Mouse (Mus musculus) gastrocnemius, postnatal 14 days (tissue): Measurements from ENCODE around the gene Dhx37. TPM values are rescaled to one million over a fixed set of nuclear protein-coding genes. Genes with fewer than 3 reads are reported as not detected.

Experiments
- DNase-seq: peaks from one replicate; pipeline ENCODE4 v3.0.0; 2021; ENCODE audit warnings: mixed read lengths
- intact Hi-C: fragments of 180-260 bp; cut with DNase I; formaldehyde crosslinking; loops from one replicate; pipeline ENCODE4 v1.15.1; 2025; ENCODE audit warnings: low total_unique reads
- long read RNA-seq, 2 experiments: library from polyadenylated mRNA; stranded (forward); transcript quantifications; one replicate each; pipeline ENCODE4 v2.0.0; 2021
- total RNA-seq, 2 experiments: library from RNA; stranded (reverse); gene quantifications; 2 replicates each; pipeline ENCODE4 v1.2.3; 2021

Gene Dhx37
- total RNA-seq, result 1 to 10 TPM; 3.6 to 4.0 TPM
- long read RNA-seq, experiment 1, full-length matches to known transcripts, result 3 of 3 reads
- long read RNA-seq, experiment 1, partial matches to known transcripts, result 0 of 3 reads
- long read RNA-seq, experiment 1, other reads (novel, unspliced or antisense), result 0 of 3 reads
- long read RNA-seq, experiment 2, full-length matches to known transcripts, result 7 of 10 reads
- long read RNA-seq, experiment 2, partial matches to known transcripts, result 1 of 10 reads
- long read RNA-seq, experiment 2, other reads (novel, unspliced or antisense), result 2 of 10 reads

DNA sequence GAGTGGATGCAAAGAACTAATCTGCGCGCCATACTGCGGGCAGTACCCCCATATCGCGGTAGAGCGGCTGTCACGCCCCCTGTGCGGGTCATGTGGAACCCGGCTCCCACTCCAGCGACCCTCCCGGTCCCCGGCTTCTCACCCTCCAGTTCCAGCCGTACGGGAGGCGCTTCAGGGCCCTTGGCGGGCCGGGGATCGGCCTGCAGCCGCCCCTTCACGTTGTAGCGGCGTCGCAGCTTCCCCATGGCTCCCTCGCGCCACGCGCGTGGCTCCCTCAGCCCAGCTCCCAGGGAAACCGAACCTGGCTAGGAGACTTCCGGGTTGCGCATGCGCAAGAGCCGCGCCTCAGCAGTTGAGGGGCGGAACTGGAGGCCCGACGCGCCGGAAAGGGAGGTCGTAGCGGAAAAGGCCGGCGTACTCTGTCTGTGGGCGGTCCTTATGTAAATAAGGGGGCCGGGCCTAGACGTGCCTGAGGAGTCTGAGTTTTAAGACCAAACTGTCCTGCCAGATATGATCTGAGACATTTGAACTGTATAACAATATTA is at the start of gene Dhx37:
TSS of gene Dhx37 (minus strand) at position 329 of the 545 bp plus-strand sequence.
- DNase-seq, result peak; percentile 96
- intact Hi-C loops, result no loop called here

DNA sequence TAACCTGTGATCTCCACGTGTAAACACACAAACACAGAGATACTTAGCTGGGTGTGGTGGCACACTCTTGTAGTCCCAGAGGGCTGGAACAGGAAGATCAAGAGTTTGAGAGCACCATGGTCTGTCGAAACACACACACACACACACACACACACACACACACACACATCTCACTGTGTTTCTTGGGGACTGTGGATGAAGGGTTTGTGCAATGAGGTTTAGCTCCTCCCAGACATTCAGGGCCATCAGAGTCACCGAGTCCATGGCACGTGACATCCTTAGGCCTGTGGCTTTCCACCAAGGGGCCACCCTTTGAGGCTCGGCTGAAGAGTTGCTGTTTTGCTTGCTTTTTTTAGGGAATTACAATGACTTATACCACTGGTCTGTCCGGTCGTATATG is 48.6 kb upstream of the Dhx37 start:
- DNase-seq, result no peak
- intact Hi-C loops, result no loop called here

DNA sequence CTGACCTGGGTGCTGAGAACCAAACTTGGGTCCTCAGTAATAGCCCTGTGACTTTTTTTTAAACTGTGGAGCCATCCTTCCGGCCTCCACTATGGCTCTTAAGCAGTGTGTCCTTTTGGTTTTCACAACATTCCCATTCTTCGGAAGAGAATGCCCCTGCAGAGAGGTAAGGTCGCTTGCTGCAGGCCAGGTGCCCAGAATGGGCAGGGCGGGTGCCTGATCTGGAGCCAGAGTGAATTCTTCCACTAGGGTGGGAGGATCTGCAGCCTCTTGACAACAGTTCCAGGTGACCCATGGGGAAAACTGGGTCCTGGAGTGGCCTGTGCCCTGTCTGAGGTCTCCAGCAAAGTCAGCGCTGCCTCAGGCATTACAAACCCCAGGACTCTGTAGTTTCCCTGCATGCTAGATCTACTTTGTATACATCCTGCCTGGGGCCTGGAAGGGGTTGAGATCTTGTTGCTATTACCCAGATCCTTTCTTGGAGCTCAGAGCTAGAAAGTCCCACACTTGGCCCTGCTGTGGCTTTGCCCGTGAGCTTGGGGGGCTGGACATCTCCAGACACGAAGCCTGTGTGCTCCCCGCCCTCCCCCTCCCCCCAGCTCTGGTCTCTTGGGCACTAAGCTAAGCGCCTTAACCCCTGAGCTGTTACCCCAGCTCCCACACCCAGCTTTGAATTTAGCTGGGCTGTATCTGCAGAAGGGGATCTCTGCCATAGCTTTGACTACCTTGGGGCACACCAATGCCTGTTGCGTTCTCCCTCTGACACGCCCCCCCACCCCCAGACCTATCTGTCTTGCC is 46.7 kb upstream of the Dhx37 start:
- intact Hi-C loops, result no loop called here
- no peak for DNase-seq

DNA sequence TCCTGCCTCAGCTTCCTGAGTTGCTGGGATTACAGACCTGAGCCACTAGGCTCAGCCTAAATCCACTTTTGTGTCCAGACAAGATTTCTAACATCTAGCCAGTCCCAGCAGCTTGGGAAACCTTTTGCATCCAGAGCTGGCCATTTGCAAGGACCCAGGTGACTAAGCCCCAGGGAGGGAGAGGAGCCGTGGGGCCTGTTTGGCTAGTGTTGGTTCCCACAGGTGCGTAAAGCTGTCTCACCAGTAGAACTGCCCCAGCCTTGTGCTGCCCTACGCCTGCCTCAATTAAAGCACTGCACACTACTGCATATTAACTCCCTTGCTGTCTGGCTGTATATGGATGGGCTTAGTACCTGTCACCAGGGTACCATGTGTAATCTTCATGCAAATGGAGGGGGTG is 45.5 kb upstream of the Dhx37 start:
- no peak for DNase-seq
- intact Hi-C loops, result no loop called here

DNA sequence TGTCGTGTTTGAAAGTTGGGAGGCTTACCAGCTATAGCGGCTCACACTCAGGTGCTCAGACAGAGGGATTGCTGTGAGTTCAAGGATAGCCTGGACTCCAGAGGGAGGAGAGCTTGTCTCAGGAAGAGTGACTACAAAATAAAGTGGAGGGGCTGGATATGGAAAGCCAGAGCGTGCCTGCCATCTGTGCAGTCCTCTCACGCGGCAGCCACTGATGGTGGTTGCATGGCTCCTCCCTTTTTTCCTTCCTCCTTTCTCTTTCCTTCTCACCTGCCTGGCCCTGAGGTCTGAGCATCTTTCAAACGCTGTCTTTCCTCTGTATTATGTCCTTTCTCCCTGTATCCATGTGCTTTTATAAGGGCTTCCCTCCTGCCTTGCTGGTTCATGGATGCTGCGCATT is 44.1 kb upstream of the Dhx37 start:
- intact Hi-C loops, result no loop called here
- no peak for DNase-seq

DNA sequence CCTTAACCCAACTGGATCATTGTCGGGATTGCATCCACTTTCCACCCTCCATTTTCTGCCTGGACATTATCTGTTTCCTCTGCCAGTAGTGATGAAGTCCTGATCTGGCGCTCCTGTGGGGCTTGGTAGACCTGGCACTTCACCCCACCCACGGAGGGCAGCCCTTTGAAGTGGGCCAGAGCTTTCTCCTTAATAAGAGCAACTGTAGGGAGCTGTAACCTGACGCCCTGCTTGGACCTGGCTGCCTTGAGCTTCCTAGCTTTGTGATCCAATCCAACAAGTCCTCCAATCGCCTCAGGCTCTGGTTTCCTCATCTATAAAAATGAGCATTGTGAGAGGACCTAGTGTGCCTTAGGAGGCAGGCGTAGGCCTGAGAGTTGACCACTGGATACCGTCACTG is 43.6 kb upstream of the Dhx37 start:
- intact Hi-C loops, result no loop called here
- no peak for DNase-seq

DNA sequence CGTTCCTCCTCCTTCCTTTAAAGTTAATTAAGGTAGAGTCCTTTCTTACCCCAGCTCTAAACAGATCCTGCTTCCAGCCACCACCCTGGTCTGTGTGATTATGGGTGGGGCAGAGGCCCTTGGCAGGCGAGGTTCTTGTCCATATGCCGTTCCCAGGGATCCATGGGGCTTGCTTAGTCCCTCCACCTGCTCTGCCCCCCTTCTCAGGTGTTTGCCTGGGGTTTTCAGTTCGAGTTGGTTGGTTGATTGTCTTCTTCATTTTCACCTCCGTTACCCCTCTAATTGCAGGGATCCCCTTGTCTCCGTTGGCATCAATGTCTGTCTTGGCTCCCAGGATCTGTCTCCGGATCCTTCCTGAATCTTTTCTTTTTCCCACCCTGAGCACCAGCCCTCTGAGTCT is 42.9 kb upstream of the Dhx37 start:
- no peak for DNase-seq
- intact Hi-C loops, result no loop called here

DNA sequence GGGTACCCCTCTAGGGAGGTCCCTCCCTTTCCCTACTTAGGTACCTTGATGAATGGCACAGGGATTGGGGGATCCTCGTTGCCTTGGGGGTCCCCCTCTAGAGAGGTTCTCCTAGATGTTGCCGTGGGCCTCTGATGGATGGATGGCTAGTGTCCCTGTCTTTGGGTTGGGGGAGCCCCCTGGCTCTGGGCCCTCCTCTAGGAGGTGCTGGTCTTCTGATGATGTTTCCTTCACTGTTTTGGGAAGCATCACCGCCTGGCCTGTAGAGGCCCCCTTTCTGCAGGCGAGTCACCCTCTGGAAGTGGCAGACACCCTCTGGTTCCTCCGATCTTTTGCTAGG is 42.3 kb upstream of the Dhx37 start:
- DNase-seq, result no peak
- intact Hi-C loops, result no loop called here

DNA sequence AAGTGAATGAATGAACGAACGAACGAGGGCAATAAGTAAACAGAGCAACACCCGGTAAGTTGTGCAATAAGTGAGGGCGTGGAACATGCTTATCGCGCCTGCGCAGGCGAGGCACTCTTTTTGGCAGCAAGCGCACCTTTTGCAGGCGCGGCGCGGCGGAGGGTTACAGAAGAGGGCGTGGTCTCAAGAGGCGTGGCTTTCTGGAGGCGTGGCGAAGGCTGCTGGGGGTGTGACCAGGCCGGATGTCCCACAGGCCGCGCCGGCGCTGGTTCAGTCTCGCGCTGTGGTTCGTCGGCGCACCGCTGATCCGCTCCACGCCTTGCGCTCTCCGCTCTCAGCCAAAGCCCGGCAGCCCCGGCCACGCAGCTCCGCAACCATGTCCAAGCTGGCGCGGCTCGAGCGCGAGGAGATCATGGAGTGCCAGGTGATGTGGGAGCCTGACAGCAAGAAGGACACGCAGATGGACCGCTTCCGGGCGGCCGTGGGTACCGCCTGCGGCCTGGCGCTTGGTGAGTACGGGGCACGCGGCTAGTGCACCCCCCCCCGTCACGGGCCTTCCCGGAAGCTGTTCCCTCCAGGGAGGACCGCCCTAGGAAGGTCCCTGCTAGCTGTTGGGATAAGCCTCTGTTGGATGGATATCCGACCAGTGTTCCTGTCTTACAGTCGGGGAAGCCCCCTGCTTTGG is 41.8 kb upstream of the Dhx37 start, which contains the start of gene Aacs:
TSS of gene Aacs (plus strand) at position 214 of the 685 bp plus-strand sequence.
- DNase-seq, result peak; percentile 97
- intact Hi-C loops, result no loop called here

DNA sequence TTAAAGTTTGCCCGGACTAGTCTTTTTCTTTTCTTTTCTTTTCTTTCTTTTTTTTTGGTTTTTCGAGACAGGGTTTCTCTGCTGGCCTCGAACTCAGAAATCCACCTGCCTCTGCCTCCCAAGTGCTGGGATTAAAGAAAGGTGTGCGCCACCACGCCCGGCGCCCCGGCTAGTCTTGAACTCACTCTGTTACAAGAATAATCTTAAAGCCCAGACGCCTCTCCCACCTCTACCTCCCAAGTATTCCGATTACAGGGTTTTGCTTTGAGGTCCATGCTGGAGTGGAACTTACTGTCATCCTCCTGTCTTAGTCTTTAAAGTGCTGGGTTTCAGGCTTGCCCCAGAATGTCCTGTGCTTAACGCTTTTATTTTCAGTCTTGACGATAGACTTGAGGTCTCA is 41.1 kb upstream of the Dhx37 start:
- DNase-seq, result no peak
- intact Hi-C loops, result no loop called here

DNA sequence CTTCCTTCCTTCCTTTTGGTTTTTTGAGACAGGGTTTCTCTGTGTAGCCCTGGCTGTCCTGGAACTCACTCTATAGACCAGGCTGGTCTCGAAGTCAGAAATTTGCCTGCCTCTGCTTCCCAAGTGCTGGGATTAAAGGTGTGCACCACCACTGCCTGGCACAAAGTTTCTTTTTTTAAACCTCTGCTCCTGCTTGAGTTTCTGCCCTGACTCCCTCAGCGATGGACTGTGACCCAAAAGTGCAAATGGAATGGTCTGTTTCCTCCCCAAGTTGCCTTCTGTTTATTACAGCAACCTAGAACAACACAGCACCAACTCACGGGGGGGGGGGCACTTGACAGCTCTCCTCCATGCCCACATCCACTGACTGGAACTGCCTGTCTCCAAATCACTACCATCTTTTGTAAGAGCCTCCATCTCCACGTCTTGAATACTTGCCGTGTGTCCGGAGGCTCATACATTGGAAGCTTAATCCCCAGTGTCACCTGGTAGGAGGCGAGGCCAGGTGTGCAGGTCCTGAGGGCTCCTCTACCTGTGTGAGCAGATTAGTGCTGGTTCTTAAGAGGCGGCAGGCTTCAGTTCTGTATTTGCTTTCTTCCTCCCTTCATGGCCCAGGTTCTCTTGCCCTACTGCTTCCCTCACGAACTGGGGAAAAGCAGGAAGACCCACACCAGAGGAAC is 39.0 kb upstream of the Dhx37 start:
- no peak for DNase-seq
- intact Hi-C loops, result no loop called here

DNA sequence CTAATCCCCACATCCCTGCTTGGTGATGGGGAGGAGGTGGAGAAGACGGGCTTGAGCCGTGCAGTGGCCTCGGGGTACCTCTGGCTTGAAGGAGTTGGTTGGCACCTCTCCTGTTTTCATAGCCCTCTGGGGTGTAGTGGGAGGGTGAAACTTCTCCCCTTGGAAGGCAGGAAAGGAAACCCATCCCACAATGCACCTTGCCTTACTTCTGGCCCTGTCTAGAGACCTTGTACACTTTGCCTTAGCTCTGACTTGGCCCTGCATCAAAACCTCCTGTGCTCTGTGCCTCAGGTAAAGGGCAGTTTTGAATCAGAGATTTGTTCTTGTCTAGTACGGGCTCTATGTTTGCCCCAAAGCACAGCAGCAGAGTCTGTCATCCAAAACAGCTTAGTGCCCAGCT is 36.8 kb upstream of the Dhx37 start:
- DNase-seq, result no peak
- intact Hi-C loops, result no loop called here

DNA sequence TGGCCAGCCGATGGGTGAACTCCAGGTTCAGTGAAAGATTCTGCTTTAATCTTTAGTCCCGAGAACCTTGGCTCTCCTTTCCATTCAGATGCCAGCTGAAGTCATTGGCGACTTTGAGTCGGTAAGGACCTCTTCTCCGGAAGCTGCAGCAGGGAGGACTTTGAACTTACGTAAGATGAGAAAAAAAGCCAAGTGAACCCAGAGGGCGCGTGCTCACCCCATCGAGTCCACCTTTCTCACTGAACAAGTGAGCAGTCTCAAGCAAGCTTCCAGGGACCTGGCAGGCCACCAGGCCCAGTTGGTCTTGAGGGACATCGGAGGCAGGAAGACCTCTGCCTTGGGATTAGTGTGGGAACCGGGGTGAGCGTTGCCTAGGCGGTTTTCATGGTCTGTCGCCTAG is 33.3 kb upstream of the Dhx37 start:
- no peak for DNase-seq
- intact Hi-C loops, result no loop called here

DNA sequence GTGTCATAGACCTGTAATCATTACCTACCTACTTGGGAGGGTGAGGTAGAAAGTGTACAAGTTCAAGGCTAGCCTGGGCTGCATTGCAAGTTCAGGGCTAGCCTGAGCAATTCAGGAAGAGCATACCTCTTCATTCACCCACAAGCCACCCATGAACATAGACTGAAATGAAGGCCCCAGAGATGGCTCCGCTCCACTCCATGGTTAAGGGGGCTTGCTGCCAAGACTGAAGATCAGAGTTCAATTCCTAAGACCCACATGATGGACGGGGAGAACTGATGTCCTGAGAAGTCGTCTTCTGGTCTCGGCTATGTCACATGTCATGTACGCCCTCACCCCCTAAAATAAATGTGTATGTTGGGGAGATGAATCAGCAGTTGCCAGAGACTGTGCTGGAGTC is 32.6 kb upstream of the Dhx37 start:
- no peak for DNase-seq
- intact Hi-C loops, result no loop called here

DNA sequence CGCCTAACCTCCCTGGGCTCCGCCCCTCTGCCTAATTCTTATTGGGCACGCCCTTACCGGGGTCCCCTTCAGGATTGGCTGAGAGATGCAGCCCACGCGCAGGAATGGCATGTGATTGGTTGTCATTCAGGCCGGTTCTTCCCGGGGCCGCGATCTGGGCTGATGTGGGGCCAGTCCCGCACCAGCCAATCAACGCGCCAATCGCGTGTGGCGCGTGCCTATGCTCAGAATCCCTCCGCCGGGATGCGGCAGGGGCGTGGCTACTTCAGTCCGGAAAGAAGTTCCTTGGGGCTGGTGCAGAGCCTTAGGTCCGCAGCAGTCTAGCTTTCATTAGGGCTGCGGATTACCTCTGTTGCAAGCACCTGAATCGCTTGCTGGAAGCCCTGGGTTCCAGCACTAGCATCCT is 31.8 kb upstream of the Dhx37 start:
- intact Hi-C loops, result no loop called here
- DNase-seq, result peak; percentile 97

DNA sequence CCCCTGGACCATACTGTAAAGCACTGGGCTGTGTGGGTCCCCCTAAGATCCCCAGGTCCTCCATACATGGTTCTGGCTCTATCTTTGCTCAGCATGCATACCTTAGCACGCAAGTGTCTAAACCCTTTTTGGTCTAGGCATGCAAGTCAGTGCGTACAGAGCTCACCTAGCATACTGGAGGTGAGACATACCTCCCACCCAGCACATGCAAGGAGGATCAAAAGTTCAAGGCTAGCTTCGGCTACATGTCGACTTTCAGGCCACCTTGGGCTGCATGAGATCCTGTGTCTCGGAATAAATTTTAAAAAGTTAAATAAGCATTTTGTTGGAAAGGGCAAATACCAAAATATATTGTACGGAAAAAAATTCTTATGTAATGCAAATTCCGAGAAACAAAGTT is 31.3 kb upstream of the Dhx37 start:
- no peak for DNase-seq
- intact Hi-C loops, result no loop called here

DNA sequence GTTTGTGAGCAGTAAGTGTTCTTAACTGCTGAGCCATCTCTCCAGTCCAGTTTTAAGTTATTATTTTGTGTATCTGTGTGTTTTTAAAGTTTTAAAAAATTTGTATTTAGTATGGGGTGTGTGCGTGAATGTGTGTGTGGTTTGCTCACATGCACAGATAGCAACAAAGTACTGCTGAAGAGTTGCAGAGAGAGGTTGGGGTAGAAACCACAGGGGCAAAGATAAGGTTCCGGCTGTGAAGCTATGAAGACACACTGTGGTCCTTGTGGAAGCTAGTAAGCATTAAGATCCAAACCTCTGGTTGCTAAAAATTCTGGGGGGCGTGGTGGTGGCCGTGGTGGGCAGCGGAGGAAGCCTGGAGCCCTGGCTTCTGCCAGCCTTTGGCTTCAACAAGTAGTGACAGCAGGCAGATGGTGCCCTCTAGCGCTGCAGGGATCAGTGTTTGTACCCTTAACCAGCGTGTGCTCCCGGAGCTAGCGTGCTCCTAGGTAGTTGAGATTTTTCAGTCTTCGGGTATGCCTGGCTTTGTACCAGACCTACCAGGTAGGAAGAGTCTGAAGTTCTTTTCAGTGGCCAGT is 28.0 kb upstream of the Dhx37 start:
- intact Hi-C loops, result loop anchor here (5.0 kb wide), 1 partner anchor 85 kb away; no protein-coding TSS in a partner anchor
- DNase-seq, result peak; percentile 39

DNA sequence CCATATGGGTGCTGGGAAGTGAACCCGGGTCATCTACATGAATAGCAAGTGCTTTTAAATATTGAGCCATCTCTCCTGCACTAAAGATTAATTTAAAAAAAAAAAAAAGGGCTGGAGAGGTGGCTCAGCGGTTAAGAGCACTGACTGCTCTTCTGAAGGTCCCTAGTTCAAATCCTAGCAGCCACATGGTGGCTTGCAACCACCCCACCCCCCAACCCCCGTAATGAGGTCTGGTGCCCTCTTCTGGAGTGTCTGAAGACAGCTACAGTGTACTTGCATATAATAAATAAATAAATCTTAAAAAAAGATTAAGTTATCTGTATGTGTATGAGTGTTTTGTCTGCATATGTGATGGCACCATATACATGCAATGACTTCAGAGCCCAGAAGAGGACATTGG is 26.7 kb upstream of the Dhx37 start:
- no peak for DNase-seq
- intact Hi-C loops, result loop anchor here (5.0 kb wide), 1 partner anchor 83 kb away; no protein-coding TSS in a partner anchor

DNA sequence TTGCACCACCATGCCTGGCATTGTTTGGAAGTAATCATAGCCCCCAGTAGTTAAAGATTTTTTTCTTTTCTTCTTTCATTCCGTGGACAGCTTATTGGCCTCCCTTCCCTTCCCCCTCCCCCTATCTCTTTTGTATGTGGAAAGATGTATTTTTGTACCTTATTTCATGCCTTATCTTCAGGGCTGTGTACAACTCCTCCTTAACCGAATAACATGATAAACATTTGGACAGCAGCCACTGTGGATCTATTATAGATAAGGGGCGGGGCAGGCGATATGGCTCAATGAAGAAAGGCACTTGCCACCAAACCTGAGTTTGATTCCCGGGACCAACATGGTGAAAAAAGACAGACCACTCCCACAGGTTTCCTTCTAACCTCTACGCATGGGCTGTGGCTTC is 23.6 kb upstream of the Dhx37 start:
- no peak for DNase-seq
- intact Hi-C loops, result no loop called here

DNA sequence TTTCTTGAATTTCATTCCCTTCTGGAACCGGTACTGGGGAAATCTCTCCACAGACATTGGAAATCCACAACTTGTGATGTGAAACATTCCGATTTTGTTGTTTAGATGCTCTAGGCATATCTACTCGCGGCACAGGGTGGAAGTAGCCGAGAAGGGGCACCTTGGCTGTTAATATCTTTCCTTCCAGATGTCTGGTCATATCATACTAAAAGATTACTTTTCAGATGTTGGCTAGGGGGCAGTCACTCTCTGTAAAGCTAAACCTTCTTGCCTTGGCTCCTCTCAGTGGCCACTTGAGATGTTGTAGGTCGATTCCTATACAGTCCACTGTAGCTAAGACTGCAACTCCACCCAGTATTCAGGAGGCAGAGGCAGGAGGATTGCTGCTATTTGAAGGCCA is 22.2 kb upstream of the Dhx37 start:
- DNase-seq, result no peak
- intact Hi-C loops, result no loop called here
